Mouse (Mus musculus) adrenal gland, postnatal 25 days (tissue): ENCODE results near the gene Arid3c. TPM values are rescaled to one million over a fixed set of nuclear protein-coding genes. Genes with fewer than 3 reads are reported as not detected.

Experiments used
- DNase-seq: peaks from one replicate; pipeline ENCODE4 v3.0.0; 2021; ENCODE audit warnings: mixed read lengths
- total RNA-seq: library from RNA; stranded (reverse); gene quantifications from 2 replicates; pipeline ENCODE4 v1.2.3, GENCODE M21; 2021

The Arid3c gene
- total RNA-seq, 1 experiment from 2014 or later, result not detected

DNA sequence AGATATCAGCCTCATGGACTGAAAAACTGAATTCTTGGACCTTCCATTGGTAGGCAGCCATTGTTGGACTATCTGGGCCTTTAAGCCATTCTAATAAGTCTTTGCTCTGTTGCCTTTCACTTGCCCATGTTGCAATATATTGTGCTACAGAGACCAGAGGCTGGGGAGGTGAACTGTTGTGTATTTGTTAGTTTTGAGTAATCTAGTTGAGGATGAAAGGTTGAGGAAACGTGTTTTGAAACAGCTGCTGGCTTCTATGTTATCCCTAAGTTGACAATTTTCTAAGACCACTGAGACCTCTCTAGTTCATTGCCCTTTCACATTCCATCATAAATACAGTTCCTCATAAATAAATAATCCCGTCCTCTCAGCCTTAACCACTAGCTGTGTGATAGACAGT is 13.2 kb upstream of the Arid3c start:
- DNase-seq, result no peak

DNA sequence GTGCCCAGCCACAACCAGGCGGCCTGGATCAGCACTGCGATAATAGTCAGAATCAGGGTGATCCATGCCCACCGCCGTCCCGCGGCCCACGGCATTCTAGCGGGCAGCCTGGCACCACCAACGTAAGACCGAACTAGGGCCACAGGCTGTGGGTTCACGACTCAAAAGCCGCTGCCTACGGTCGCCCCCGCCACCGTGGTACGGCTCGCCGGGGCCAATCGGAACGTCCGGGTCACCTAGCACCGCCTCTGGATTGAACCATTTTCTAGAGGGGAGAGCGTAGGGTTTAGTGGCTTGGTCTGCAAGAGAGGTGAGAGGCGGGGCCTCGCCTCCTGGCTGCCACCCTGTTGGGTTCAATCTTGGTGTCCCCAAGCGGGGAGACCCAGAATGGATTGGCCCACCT is 10.2 kb upstream of the Arid3c start:
- DNase-seq, result peak; percentile 92

DNA sequence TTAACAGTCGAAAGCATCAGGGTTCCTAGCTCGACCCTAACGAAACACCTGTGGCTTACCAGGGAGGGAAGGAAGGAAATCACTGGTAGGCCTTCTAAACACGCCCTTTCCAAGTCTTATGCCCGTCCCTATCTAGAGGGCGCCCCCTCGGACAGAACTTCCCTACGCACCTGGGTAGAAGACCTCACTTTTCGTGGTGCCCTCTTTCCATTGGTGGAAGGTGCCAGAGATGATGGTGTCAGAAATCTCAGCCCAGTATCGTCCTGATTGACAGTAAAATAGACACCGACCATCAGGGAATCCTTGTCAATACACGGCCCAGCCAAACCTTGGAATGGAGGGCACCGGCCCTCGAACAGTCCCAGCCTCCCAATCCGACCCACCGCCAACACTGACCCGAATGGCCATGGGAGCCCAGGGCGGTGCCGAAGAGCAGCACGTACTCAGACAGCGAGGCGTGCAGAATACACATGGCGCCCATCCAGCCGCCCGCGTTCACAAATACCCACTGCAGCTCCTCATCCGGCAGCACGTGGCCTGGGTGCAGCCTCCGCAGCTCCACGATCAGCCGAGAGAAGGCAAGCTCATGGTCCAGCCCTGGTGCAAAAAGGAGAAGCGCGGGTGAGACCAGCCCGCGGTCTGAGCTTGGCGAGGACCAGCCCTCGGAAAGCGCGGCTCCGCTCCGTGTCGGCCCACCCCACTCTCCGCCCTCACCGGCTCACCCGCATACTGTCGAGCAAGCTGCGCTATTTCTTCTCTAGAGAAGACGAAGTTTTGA is 9.6 kb upstream of the Arid3c start:
- peak; percentile 68 for DNase-seq

DNA sequence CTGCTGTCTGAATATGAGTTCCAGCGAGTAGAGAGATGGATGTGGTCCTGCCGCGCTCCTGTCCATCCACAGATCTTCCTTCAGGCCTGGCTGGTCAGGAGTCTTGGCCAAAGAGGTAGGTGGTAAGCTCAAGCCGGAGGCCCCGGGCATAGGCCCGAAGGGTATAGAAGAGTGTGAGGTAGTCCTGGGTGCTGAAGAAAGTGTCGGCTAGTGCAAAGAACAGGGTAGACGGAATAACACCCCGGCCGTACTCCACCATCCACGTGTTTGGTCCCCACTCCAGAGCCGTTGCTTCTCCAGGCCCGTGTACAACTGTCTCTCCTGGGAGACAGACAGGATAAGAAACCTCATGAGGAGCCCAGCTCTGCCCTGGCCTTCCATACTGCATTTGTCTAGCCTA is 8.3 kb upstream of the Arid3c start:
- no peak for DNase-seq

DNA sequence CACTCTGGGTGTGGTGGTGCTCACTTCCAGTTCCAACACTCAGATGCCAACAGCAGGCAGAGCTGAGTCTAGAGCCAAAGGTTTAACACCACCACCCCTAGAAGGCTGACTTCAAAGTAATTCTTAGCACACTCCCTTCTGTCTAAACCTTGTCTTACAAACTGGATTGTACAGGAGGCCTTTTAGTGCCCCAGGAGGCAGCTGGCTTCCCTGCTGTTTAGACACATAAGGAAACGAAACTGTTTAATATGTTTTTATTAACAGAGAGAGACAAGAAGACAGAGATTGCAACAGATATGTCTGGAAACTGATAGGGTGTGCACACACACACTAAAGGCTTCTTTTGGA is 7.3 kb upstream of the Arid3c start:
- no peak for DNase-seq

DNA sequence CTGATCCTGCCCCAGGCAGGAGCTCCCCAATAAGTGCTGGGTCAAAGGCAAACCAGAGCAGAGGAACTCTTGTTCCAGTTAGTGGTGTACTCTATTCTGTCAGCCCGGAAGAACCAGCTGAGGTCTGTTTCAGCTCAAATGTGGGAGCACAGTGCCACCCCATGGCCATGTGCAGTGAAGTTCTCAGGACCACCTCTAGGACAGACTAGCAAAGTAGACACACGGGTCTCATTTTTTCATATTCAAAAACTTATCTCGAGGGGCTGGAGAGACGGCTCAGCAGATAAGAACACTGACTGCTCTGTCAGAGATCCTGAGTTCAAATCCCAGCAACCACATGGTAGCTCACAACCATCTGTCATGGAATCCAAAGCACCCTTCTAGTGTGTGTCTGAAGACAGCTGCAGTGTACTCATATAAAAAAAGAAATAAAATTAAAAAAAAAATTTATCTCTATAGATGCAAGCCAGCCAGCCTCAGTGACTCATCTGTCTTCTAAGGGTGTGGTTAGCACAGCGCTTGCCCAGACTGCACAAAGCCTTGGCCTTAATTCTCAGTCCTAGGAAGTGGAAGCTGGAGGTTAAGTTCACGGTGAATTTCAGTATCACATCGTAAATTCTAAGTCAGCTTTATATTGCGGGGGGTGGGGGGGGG is 6.8 kb upstream of the Arid3c start:
- peak; percentile 62 for DNase-seq

DNA sequence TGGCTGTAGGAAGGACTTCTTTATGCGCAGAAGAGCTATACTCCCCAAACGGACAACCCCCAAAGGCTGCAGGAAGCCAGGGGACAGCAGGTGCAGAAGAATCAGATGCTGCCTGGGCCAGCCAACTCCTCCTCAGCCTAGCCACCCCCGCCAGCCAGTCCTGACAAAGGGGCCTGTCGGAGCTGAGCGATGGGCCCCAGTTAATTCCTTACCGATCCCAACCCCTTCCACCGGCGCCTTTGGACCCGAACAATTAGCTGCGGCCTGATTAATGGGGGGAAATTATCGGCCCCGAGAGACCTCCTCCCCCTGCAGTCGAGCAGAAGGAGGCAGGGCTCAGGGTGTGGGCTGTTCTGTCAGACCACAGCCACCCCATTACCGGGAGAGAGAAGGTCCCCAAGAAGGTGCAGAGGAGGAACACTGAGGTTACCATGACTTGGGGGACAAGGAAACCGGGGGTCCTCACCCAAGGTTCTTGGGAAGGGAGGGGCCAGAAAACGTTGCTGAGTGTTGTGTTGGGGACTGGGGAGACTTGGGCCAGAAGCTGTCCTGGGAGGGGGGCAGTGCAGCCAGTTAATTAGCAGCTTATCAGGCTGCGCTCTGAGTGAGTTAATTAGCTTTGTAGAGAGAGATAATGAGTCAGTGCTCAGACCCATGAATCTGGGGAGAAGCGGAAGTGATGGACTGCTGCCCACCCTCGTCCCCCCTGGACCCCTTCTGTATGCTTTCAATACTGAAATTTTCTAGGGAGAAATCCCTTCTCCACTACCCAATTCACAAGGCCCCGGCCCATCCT is 3.9 kb downstream of the Arid3c start:
- no peak for DNase-seq

DNA sequence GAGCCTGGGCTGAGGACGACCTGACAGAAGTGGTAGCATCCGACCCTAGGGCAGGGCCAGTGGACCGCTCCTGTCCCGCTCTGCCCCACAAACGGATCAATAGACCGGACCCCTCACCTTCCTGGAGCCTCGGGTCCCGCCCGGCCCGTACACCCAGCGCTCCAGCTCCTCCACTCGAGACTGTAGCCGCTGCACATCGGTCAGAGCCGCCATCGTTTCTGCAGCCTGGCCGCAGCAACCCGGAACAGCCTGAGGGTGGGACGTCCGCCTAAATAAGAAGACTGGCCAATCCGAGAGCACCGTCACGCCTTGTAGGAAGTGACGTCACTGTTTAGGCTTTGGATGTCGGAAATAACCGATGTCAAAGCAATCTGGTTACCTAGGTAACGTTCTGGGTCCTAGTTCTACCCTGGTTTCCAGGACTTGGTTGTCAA is 8.0 kb downstream of the Arid3c start, which contains the start of gene Dctn3:
TSS of gene Dctn3 (minus strand) at position 253 of the 434 bp plus-strand sequence.
- DNase-seq, result peak; percentile 81

DNA sequence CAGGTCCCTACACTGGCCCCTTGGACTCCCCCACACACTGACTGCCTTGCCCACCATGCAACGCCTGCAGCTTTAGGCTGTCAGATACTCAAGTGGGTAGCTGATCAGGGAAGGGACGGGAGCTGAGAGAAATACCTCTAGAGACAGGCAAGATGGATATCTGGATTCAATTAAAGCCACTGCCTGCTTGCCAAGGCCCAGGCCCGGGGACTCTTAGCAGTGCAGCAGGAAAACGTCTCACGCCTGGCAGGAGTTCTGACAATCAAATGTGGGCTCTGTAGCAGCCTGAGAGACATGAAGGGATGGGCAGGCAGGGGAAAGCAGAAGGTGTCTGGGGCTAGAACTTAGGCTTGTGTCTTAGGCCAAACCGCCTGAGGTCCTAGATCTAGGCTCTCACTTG is 14.1 kb downstream of the Arid3c start:
- DNase-seq, result no peak

DNA sequence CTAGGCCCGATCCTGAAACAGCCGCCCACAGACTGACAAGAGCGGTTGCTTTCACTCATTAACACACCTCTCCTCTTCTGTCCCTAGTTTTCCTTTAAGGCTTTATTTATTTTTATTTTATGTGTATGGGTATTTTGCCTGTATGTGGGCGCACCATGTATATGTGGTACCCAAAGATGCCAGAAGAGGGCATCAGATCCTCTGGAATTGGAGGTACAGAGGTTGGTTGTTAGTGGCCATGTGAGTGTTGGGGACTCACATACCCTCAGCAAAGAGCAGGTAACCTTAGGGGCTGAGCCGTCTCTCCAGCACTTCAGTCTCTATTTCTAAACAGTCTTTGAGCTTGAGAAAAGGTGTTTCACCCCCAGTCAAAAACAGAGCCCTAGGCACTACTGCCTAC is 15.3 kb downstream of the Arid3c start:
- DNase-seq, result no peak

DNA sequence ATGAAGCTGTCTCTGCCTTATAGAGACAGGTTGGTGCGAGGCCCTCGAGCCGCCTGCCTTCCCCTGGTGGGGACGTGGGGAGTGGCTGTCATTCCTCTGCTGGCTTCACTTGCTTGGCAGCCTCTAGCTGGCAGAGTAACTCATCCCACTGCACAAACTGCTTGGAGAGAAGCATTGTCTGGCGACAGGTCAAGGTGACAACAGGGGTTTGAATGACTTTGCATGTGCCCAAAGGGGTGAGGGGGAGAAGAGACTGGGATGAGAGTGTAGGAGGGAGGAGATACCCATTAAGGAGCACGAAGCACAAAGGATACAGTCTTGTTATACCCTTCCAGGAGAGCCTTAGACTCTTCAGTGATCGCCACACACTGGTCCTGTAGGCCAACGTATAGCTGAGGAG is 15.9 kb downstream of the Arid3c start:
- DNase-seq, result no peak

DNA sequence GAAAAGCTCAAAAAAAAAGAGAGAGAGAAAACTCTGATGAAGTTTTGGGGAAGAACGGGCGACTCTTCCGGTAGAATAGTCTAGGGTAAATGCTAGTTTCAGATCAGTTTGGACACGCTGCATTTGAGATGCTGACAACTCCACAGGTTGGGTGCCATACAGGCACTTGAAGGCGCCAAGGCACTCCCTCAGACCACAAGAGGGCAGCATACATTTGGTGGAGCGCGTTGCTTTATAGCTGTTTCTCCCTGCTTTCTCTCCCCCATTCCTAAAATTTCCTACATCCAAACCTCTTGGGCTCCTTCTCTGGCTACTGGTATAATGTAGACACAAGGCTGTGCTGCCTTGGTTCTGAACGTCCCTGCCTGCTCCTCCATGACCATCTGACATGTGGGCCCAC is 16.7 kb downstream of the Arid3c start:
- peak; percentile 51 for DNase-seq

DNA sequence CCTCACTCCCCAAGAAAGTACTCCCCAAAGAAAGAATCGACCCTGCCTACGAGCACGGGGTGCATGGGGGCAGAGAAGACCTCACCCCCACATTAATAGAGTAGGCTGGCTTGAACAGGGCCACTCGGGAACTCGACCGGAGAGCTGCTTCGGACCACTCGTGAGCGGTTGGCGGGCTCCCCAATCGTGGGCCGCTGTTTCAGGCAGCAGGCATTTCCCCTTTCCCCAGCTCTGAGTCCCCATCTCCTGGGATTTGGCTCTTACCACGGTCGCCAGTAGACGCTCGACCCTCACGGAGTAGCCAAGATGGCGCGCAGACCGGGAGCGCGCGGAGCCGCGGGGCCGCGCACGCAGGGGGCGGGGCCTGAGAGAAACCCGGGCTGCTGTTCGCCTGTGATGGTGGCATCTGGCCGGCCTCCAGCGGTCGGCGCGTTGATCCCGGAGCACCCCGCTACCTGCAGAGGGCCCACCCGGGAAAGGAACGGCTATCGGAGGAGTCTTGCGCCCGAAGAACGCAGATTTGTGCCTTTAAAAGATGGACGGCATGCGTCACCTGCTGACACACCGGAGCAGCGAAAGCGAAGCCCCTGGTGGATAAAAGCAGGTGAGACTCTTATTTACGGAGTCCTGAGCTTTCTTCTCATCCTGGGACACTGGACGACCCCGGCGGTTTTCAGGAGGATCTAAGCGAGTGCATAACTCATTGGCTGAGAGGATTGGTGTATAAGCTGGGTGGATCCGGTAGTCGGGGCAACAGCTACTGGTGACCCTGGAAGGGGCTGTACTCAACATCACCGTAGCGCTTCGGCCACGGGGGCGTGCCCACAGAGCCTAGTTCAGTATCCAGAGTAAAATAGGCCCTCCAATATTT is 17.5 kb downstream of the Arid3c start, which contains the start of gene Rpp25l:
TSS of gene Rpp25l (minus strand) at position 338 of the 871 bp plus-strand sequence.
- DNase-seq, result peak; percentile 87

DNA sequence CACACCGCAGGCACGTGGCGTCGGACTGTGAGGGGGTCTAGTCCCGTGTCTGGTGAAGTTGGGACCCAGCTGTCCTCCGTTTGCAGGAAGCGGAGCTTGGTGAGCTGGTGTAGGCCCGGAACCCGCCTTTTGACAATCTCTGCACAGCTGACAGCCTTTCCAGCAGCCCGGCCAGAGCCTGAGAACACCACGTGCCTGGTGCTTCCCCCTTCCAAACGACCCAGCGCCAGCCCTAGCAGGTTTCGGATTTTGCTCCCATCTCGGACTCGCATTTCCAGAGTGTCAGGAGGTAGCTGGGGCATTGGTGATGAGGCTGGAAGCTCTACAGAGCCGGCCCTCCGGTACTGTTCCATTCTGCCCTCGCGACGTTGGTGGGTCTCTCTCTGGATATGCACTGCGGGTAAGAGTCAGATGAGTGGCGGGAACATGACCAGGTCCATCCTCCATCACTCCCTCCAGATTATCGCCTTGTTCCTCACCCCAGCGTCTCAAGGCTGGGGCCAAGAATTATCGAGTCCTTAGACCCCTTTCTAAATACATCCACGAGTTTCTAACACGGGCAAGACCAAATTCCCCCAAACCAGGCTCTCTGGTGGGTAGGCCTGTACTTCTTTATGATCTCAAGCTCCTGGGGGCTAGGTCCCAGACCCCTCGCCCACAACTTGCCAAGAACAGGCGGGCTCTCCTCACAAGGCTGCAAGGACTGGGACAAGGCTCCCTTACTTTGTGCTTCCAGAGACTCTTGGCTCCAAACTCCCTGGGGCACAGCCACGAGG is 18.3 kb downstream of the Arid3c start:
- no peak for DNase-seq

DNA sequence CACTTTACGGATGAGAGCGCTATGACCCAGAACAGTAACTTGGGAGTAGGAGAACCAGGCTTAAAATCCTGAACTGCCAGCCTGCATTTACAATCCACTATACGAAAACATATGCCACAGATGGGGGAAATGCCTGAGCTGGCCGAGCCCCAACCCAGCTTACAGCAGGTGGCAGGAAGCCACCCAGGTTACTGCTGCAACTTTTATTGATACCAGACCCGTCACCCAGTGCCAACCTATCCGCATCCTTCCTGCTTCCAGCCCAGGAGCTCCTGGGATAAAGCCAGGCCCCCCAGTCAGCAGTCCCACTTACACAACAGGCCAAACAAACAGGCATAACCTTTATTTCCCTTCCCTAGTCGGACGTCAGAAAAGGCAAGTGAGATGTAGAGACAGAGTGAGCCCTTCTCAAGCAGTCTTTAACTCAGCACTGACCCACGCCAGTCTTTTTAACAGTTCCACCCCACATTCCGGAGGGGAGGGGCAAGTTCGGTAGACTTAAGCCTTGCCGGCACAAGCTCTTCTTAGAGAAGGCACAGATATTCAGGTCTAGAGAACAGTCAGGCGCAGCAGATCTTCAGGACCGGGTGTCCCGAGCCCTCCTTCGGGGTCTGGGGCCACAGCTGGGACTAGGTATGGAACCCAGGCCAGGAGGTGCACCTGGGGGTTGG is 19.1 kb downstream of the Arid3c start:
- no peak for DNase-seq

DNA sequence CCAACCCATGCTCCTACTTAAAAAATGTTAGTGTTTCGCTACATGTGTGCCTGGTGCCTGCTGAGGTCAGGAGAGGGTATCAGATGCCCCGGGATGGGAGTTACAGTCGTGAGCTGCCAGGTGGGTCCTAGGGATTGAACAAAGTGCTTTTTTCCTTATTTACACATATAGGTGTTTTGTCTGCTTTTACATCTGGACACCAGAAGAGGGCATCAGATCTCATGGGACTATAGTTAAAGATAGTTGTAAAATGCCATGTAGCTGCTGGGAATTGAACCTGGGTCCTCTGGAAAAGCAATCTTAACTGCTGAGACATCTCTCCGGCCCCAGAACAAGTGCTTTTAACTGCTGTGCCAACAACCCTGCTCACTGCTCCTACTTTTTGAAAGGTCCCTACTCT is 20.7 kb downstream of the Arid3c start:
- no peak for DNase-seq

DNA sequence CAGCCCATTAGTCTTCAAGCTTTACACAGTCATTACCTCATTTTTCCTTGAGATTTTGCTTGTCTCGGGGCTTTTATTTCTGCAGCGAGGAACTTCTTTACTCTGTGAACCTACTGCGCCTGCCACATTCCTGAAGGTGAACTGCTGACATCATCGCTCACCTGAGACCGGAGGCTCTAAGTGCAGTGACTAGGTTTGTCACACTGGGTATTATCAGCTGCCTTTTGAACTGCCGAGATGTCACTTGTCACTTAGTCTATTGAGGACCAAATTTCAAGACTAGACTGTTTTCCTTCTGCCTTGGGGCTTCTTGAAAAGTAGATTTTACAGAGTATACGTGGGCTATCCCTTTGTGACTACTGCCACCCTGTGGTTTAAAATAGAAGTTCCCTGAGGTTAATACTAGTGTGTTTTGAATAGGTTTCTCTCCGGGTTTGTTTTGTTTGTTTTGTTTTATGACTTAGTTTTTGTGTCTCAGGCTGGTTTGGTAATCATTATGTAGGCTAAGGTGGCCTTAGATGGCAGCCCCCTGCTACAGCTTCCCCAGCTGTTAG is 22.7 kb downstream of the Arid3c start:
- DNase-seq, result no peak

DNA sequence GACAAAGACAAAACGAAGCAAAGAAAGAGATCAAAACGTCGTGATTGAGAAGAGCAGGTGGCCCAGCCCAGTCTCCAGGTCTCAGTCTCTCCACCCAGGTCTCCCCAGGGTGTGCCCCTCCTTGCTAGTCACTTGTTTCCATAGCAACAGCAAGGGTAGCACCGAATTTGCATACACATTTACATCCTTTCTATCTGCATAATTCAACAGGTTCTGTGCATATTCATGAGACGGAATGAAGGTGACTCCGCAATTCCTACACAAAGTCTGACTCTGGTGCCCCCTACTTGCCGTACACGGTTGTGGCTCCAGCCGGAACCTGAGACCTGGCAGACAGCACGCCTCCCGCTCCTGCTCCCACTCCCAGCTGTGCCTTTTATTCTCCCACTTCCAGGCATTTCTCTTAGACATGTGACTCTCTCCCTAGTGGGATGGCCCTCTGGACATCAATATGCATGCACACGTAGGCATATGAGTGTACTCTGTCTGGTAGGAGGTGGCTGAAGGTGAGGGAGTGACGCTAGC is 23.9 kb downstream of the Arid3c start:
- DNase-seq, result peak; percentile 58

DNA sequence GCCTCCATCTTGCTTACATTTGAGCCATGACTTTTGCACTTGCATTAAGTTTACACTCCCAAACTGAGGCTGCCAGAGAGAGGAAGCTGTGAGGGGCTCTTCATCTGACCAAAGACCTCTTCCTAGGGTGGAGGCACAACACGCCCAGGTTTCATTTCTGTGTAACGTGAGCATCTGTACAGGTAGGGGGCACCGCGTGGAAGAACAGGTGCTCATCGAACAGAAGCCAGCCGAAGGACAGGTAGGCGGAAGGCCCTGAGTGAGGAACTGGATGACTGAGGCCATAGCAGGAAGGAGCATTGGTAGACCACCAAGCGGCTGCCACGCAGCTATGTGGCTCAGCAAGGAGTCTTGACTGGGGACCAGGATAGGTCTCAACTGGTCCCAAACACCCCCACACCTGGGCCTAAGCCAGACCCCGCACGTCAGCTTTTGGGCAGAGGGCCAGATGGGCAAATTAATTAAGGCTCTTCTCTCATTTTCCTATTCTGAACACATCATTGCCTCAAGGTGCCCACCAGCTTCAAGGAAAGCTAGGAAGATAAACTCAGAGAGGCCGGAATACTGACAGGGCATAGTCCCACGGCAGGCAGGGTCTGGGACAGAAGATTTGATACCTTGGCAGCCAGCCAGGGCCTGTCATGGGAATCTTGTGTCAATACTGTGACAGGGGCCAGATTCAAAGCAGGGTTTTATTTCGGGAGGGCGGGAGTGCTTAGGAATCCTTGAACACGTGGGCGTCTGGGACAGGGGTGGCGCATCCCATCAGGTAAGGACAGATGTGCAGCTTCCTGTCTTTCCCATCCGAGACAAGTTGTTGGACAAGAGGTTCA is 24.8 kb downstream of the Arid3c start:
- DNase-seq, result no peak
